Mouse (Mus musculus) limb, embryonic 12.5 days (tissue): ENCODE measurements around the gene Hsph1. TPM values are rescaled to one million over a fixed set of nuclear protein-coding genes. Genes with fewer than 3 reads are reported as not detected.

Experiments used
- ATAC-seq: fragments of 200-750 bp; cut with Nextera tagmentation; 2 replicates; pipeline ENCODE4 v1.8.0; 2017; ENCODE audit warnings: low read depth, moderate TSS enrichment; ENCODE audit not compliant: insufficient number of reproducible peaks, insufficient read depth, low FRiP score, low TSS enrichment
- H3K27ac ChIP-seq: fragments of 300-500 bp; sonication (generic); 2 replicates; pipeline ENCODE4 v1.5.1; 2016; ENCODE audit warnings: mild to moderate bottlenecking, moderate library complexity
- H3K27me3 ChIP-seq: fragments of 300-500 bp; sonication (generic); 2 replicates; pipeline ENCODE4 v1.6.1; 2016; ENCODE audit warnings: mild to moderate bottlenecking, moderate library complexity
- H3K36me3 ChIP-seq: fragments of 300-500 bp; sonication (generic); 2 replicates; pipeline ENCODE4 v1.6.1; 2016; ENCODE audit warnings: mild to moderate bottlenecking, moderate library complexity
- H3K4me1 ChIP-seq: fragments of 300-500 bp; sonication (generic); replicated peaks from 2 replicates; pipeline ENCODE4 v1.6.1; 2016
- H3K4me2 ChIP-seq: fragments of 300-500 bp; sonication (generic); 2 replicates; pipeline ENCODE4 v1.6.1; 2016; ENCODE audit warnings: mild to moderate bottlenecking, moderate library complexity
- H3K4me3 ChIP-seq: fragments of 300-500 bp; sonication (generic); replicated peaks from 2 replicates; pipeline ENCODE4 v1.5.1; 2016; ENCODE audit warnings: mild to moderate bottlenecking
- H3K9ac ChIP-seq: fragments of 300-500 bp; sonication (generic); replicated peaks from 2 replicates; pipeline ENCODE4 v1.6.1; 2016; ENCODE audit warnings: mild to moderate bottlenecking, moderate library complexity
- H3K9me3 ChIP-seq: fragments of 300-500 bp; sonication (generic); 2 replicates; pipeline ENCODE4 v1.6.1; 2016; ENCODE audit warnings: mild to moderate bottlenecking, moderate library complexity
- WGBS: fragments of 180-500 bp; shearing (Covaris S2); methylation state at CpG from one replicate; pipeline ENCODE4 v1.1.7; 2016; 5-methylcytosine and 5-hydroxymethylcytosine counted together
- polyA plus RNA-seq: library from polyadenylated mRNA; unstranded; fragments of >200 nt; fragmentation: Nextera tagmentation; extraction: Ambion mirVana; gene quantifications from 2 replicates; pipeline ENCODE4 v1.2.1, GENCODE M21; 2016

The Hsph1 gene
- polyA plus RNA-seq, 1 experiment from 2014 or later = 82.2 TPM

DNA sequence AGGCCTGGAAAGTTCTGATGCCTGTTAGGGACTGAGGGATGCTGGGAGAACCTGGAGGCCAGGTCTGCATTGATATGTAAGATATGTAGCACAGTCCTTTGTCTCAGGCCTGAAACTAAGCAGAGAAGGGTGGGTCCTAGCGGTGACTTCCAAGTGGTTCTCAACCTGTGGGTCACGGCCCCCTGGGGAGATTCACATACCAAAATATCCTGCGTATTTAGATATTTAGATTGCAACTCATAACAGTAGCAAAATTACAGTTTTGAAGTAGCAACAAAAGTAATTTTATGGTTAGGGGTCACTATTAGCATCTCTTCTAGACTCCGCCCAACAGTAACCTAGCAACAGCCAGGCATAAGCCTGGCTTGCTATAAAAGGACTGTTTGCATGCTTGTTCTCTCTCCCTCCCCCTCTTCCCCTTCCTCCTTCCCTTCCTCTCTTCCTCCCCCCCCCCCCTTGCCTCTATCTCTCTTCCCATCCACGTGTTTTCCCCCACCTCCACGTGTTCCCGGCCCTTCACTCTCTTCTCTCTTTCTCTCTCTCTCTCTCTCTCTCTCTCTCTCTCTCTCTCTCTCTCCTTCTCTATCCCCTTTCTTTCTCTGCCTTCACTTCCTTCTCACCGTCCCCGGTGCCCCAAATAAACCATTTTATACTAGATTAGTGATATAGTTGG is 22.7 kb upstream of the Hsph1 start:
- Histone ChIP-seq H3K4me3 (no peak overlapping the region), H3K27ac (no peak overlapping the region), H3K4me2 (no peak overlapping the region), H3K9ac (no peak overlapping the region), H3K9me3 (0 out of 2 replicates have a peak, but pooled peaks cover 4% of the 10 kb centered on the region), H3K36me3 (no peaks in the 10 kb centered on the region), H3K4me1 (no peaks in the 10 kb centered on the region), H3K27me3 (no peaks in the 10 kb centered on the region)
- no peak for ATAC-seq
- 71% methylated on average over 9 of the region's 9 CpGs for WGBS

DNA sequence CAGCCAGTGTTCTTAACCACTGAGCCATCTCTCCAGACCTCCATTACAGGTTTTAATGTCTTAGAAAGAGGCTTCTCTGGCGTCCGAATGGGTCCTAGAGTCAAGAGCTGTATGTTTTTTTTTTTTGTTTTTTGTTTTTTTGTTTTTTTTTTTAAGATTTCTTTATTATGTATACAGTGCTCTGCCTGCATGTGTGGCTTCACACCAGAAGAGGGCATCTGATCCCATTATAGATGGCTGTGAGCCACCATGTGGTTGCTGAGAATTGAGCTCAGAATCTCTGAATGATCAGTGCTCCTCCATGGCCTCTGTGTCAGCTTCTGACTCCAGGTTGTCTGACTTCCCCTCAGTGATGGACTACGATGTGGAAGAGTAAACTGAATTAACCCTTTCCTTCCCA is 21.8 kb upstream of the Hsph1 start:
- no peak for ATAC-seq
- Histone ChIP-seq H3K9me3 (0 out of 2 replicates have a peak, but pooled peaks cover 4% of the 10 kb centered on the region), H3K36me3 (no peaks in the 10 kb centered on the region), H3K4me3 (no peak overlapping the region), H3K9ac (no peak overlapping the region), H3K27ac (no peak overlapping the region), H3K4me2 (no peak overlapping the region), H3K4me1 (no peaks in the 10 kb centered on the region), H3K27me3 (no peaks in the 10 kb centered on the region)
- 57% methylated on average over 3 of the region's 3 CpGs for WGBS

DNA sequence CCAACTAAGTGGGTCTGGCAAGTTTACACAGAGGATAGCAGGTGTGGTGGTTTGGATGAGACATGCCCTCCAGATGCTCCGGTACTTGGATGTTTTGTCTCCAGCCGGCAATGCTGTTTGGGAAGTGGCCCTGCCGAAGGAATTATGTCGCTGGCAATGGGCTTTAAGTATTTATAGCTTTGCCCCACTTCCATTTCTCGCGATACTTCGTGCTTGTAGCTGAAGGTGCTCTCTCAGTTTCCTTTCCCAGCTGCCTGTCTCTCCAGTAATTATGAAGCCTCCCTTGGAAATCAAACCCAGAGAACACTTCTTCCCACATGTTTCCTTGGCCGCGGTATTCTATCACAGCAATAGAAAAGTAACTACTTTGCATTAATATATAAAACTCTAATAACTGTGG is 19.5 kb upstream of the Hsph1 start:
- H3K4me1 ChIP-seq = no peaks in the 10 kb centered on the region
- 85% methylated on average over 9 of the region's 9 CpGs for WGBS
- ATAC-seq = no peak
- H3K9ac ChIP-seq = no peak overlapping the region
- no peak overlapping the region for H3K4me2 ChIP-seq
- no peak overlapping the region for H3K4me3 ChIP-seq
- no peak overlapping the region for H3K27ac ChIP-seq
- H3K36me3 ChIP-seq = no peaks in the 10 kb centered on the region
- no peaks in the 10 kb centered on the region for H3K9me3 ChIP-seq
- no peaks in the 10 kb centered on the region for H3K27me3 ChIP-seq

DNA sequence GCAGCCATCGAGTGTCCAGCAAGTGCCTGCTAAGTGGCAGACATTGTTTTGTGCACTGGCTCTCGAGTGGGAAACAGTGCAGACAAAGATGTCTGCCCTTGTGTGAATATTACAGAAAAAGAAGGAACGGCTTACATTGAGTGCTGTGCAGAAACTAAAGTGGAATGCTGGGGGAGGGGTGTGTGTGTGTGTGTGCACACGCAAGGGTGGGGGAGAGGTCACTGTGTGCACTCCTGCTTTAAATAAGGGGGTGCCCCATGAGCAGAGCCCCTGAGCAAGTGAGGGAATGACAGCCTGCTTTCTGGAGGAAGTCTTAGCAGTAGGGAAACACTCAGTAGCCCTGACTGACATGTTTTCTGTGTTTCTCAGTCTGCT is 14.0 kb upstream of the Hsph1 start:
- Histone ChIP-seq H3K9me3 (no peaks in the 10 kb centered on the region), H3K4me2 (no peak overlapping the region), H3K4me1 (0 out of 2 replicates have a peak, but pooled peaks cover 11% of the 10 kb centered on the region), H3K36me3 (no peaks in the 10 kb centered on the region), H3K4me3 (no peak overlapping the region), H3K9ac (no peak overlapping the region), H3K27me3 (no peaks in the 10 kb centered on the region), H3K27ac (no peak overlapping the region)
- 74% methylated on average over 4 of the region's 4 CpGs for WGBS
- no peak for ATAC-seq

DNA sequence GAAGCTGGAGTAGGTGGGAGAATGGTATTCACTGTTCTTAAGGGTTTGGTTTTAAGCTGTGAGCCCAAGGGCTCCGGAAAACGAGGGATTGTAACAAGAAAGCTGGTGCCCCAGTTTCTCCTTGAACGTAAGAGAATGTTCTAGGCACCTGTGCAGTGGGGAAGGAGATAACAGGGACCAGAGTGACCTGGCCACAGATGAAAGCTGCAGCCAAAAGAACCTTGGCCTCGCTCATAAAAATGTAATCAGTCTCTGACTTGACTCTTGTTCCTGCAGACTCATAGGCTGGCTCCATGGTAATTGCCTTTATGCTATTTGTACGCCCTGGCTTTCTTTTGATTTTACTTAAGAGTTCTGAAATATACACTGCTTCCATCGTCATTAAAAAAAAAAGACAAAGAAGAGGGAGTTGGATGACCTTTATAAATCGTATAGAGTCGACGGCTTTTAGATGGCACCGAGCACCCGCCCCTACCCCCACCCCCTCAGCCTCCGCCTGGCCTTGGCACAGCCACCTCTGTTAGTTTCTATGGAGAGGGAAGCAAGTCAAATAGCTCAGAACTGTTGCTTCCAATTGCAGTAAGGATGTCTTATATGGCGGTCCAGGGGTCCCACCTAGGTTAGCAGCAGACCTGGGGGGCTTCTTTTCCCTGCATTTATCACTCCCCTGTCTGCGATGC is 13.5 kb upstream of the Hsph1 start:
- Histone ChIP-seq H3K9ac (no peak overlapping the region), H3K4me2 (no peak overlapping the region), H3K36me3 (no peaks in the 10 kb centered on the region), H3K9me3 (no peaks in the 10 kb centered on the region), H3K27me3 (no peaks in the 10 kb centered on the region), H3K4me1 (0 out of 2 replicates have a peak, but pooled peaks cover 11% of the 10 kb centered on the region), H3K27ac (no peak overlapping the region), H3K4me3 (no peak overlapping the region)
- ATAC-seq = no peak
- 76% methylated on average over 14 of the region's 14 CpGs for WGBS

DNA sequence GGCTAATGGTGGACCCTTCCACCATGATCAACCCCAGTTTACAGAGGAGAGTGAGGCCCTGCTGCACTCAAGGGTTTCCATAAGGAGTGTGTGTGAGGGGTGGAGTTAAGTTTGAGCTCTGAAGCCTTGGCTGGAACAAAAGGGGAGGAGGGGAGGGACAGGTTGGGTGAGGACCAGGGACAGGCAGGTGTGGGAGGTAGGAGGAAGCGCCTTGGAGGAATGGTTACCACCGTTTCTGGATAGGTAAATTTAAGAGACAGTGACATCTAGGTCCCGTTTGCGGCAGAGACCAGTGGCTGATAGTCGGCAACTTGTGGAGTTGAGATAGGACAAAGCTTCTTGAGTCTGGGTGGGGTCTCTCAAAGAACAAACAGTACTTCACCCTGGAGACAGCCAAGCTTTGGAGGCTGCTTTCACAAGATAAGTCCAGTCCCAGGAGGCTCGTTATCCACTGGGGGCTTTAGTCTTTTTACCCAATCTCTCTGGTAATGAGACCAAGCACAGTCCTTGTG is 12.8 kb upstream of the Hsph1 start:
- Histone ChIP-seq H3K9ac (no peak overlapping the region), H3K27ac (no peak overlapping the region), H3K4me2 (no peak overlapping the region), H3K4me1 (0 out of 2 replicates have a peak, but pooled peaks cover 11% of the 10 kb centered on the region), H3K27me3 (no peaks in the 10 kb centered on the region), H3K4me3 (no peak overlapping the region), H3K9me3 (no peaks in the 10 kb centered on the region), H3K36me3 (no peaks in the 10 kb centered on the region)
- WGBS = 71% methylated on average over 6 of the region's 6 CpGs
- no peak for ATAC-seq

DNA sequence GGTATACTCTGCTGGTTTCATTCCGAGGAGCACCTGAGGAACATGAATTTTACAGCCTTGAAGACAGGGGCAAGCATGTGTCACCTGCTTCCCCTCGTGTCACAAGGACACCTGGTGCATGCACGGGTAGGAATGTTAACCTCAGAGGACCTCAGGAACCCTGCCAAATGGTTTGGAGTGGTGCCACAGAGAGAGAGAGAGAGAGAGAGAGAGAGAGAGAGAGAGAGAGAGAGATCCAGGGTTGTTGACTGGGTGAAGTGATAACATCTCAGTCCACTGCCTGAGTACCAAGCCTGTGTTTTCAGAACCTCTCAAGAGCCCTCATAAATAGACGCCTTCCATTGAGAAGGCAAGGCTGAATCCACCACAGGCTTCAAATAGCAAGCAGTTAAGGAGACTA is 12.0 kb upstream of the Hsph1 start:
- no peaks in the 10 kb centered on the region for H3K9me3 ChIP-seq
- WGBS = 60% methylated on average over 4 of the region's 4 CpGs
- H3K36me3 ChIP-seq = no peaks in the 10 kb centered on the region
- no peaks in the 10 kb centered on the region for H3K27me3 ChIP-seq
- no peak overlapping the region for H3K27ac ChIP-seq
- no peak overlapping the region for H3K4me2 ChIP-seq
- no peak overlapping the region for H3K9ac ChIP-seq
- 0 out of 2 replicates have a peak, but pooled peaks cover 11% of the 10 kb centered on the region for H3K4me1 ChIP-seq
- ATAC-seq = no peak
- H3K4me3 ChIP-seq = no peak overlapping the region

DNA sequence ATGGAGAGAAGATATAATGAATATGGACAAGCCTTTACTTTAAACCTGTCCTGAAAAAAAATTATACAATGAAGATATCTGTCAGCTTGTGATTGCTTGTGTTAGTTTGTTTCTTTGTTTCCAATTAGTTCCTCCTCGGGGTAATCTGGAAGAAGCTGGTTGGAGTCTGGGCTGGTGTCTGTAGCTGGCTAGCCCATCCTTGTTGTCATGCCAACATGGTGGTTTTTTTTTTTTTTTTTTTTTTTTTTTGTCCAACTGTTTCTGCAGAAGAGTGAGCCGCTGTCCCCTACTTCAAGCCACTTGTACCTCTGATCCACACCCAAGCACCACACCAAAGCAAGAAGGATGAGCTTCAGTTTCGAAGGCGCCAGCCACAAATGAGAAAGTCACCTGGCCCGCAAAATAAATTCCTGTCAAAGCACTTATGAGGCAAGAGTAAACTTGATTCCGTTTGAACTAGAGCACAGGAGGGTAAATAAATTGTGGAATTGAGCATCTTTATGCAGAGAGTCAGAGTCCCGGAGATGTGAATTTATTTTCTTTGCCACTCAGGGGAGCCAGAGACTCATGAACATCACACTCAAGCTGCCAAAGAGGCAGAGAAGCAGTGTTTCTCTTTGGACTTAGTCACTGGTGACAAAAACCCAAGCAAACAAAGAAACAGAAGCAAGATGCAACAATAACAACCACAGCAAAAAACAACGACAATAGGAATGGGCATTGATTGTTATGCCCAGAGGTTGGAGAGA is 11.4 kb upstream of the Hsph1 start:
- Histone ChIP-seq H3K9ac (no peak overlapping the region), H3K4me1 (0 out of 2 replicates have a peak, but pooled peaks cover 11% of the 10 kb centered on the region), H3K36me3 (no peaks in the 10 kb centered on the region), H3K4me2 (no peak overlapping the region), H3K4me3 (no peak overlapping the region), H3K27me3 (no peaks in the 10 kb centered on the region), H3K9me3 (no peaks in the 10 kb centered on the region), H3K27ac (no peak overlapping the region)
- no peak for ATAC-seq
- WGBS = 73% methylated on average over 8 of the region's 8 CpGs

DNA sequence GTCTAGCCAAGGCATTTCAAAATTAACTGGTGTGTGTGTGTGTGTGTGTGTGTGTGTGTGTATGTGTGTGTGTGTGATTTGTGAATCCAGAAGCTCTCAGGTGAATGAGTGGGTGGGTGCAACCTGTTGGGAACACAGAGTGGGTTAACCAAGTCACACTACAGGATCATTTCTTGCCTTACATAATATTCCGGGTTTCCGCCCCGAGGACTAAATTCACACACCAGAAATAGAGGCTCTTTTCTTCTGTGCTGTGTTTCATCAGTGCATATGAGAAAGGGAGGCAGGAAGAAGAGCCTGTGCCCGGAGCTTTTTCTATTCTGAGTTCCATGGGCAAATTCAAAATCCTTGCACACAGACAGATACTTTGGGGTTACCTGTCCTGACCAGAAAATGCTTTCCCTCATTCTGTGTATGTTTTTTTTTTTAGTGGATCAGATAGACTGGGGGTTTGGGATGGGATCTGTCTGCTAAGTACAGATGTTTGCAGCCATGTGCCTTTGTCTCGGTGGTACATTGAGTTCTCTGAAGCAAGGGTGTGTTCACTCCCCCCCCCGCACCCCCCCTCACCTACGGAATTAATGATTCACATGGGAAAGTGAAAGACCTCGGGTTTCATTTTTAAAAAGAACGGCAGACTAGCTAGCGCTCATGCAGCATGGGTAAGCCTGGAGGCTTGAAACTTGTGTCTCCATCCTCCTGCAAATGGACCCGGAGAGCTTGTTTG is 6.8 kb upstream of the Hsph1 start:
- Histone ChIP-seq H3K4me2 (no peak overlapping the region), H3K9ac (no peak overlapping the region), H3K36me3 (no peaks in the 10 kb centered on the region), H3K27me3 (no peaks in the 10 kb centered on the region), H3K27ac (no peak overlapping the region), H3K4me3 (no peak overlapping the region), H3K9me3 (no peaks in the 10 kb centered on the region), H3K4me1 (no peaks in the 10 kb centered on the region)
- WGBS = 85% methylated on average over 11 of the region's 11 CpGs
- no peak for ATAC-seq

DNA sequence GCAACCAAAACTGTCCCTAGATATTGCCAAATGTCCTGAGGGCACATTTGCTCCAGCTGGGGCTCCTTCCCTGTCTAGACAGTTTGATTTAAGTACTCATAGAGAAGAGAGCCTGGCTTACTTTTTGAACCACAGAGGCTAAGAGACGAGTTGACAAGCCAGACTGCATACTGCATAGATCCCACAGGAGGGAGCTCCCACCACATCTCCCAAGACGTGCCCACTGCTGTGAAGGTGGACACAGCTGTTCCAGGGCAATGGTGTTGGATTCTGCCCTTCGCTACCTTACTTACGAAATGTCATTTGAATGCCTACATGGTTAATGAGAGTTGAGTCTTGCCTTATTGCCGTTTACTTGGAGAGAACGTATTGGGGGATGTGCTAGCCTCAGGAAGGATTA is 6.2 kb upstream of the Hsph1 start:
- no peak for ATAC-seq
- WGBS = 51% methylated on average over 6 of the region's 6 CpGs

More for the DNA sequence above, 6.2 kb upstream of the Hsph1 start:
- H3K9me3 ChIP-seq = no peaks in the 10 kb centered on the region
- H3K4me2 ChIP-seq = no peak overlapping the region
- no peak overlapping the region for H3K4me3 ChIP-seq
- H3K27me3 ChIP-seq = no peaks in the 10 kb centered on the region
- H3K9ac ChIP-seq = no peak overlapping the region
- no peaks in the 10 kb centered on the region for H3K36me3 ChIP-seq
- no peak overlapping the region for H3K27ac ChIP-seq
- H3K4me1 ChIP-seq = no peaks in the 10 kb centered on the region
